Mouse (Mus musculus) R1 (cell line): ENCODE data around the gene Troap.

Experiments
- DNase-seq: peaks from one replicate; pipeline ENCODE4 v3.0.0-alpha.2; 2018; ENCODE audit warnings: low read depth, low spot score

Gene Troap

DNA sequence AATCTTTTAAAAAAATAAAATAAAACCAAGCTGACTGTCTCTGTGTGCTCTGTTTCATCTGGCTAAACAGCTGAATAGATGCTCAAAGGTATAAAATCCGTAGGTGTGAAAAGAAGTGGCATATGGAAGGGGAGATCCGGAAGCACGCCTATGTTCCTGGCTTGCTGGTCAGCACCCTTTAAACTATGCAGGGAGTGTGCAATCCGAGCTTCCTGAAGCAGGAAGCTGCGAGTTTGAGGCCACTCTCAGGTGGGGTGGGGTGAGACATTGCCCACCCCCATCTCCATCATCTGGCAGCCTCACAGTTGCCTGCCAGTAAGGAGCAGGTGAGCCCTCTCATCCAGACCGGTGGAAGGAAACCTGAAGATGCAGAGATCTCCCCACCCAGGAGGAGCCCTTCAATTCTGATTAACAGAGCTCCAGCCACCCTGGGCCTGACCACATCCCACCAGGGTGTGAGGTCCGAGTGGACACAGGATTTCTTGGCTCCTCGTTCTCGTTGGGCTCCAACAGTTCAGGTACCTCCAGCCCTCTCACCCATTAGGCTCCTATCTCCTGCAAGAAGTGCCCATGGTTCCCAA, at the start of gene Troap:
Troap (plus strand) TSS at position 557 of the 581 bp plus-strand sequence.
- DNase-seq: no peak

DNA sequence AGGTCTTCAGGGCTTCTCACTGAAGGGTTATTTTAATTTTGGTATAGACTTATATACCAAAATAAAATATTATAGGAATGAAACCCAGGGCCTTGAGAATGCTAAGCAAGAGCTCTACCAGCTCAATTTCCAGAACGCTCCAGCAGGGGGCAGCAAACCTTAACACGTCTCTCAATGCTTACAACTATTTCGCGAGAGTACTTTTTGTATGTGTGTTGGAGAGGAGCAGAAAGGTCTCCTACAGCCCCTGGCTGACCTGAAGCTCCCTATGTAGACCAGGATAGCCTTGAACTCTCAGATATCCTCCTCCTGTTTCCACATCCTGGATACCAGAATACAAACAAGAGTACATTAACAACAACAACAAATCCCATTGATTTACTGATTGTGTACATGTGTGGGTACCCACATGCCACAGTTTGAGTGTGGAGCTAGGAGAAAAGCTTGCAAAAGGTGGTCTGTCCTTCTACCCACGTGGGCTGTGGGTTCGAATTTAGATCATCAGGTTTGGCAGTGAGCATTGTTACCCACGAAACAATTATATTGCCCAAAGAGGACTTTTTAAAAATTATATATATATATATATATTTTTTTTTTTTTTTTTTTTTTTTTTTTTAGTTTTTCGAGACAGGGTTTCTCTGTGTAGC, 49.6 kb upstream of the Troap start:
- DNase-seq: peak; percentile 91

DNA sequence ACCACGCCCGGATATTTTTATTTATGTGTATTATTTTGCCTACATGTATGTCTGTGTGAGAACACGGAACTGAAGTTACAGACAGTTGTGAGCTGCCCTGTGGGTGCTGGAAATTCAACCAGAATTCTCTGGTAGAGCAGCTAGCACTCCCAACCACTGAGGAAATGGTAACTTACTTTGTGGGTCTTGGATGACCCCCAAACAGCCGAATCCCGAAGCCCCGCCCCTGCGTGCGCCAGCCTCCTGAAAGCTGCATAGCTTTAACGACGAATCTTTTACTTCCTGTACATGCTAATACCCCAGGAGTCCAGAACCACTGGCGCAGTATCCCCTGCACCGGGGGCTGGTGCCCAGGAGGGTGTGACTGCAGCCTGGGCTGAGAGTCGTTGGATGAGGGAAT, 49.0 kb upstream of the Troap start:
- DNase-seq: no peak

DNA sequence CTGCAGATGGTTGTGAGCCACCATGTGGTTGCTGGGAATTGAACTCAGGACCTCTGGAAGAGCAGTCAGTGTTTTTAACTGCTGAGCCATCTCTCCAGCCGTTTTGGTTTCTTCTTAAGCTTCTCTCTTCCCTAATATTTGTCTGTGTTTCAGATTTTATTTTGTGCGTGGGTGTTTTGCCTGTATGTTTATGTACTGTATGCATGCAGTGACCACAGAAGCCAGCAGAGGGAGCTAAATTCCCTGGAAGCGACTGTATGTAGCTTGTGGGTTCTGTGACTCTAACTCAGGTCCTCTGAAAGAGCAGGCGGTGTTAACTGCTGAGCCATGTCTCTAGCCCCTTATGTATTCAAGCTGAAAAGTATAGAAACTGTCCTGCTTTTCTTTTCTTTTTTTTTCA, 48.1 kb upstream of the Troap start:
- peak; percentile 88 for DNase-seq

DNA sequence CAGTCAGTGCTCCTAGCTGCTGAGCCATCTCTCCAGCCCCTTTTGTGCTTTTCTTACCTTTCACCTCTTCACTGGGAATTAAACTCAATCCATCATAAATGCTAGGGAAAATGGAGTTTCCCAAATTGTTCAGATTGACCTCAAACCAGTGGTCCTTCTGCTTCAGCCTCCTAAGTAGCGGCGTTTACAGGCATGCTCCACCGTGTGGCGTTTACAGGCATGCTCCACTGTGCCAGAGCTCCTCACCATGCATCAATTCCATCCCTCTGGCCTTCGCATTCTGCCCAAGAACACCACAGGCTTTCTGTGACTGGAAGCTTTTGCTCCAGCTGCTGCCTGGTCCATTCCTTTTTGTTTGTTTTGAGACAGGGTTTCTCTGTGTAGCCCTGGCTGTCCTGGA, 47.3 kb upstream of the Troap start:
- peak; percentile 67 for DNase-seq

DNA sequence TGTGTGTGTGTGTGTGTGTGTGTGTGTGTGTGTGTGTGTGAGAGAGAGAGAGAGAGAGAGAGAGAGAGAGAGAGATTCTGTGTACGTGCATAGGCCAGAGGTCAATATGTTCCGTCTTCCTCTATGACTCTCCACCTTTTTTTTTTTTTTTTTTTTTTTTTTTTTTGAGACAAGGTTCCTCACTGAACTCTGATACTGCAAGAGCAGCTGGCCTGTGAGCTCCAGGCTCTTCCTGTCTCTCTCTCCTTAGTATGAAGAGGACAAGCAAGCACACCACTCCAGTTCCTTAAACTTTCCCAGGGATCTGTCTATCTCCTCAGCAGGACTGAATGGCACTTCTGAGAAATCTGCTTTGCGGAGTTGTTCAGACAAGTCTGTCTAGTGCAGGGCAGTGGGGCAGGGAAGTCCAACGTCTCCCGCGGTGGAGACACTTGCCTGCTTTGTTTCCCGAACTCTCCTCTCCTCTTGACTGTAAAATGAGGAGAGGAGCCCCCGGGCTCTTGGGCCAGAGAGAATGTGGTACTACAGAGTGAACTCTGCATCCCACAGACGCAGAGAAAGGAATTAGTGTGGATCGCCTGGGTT, 45.4 kb upstream of the Troap start:
- no peak for DNase-seq

DNA sequence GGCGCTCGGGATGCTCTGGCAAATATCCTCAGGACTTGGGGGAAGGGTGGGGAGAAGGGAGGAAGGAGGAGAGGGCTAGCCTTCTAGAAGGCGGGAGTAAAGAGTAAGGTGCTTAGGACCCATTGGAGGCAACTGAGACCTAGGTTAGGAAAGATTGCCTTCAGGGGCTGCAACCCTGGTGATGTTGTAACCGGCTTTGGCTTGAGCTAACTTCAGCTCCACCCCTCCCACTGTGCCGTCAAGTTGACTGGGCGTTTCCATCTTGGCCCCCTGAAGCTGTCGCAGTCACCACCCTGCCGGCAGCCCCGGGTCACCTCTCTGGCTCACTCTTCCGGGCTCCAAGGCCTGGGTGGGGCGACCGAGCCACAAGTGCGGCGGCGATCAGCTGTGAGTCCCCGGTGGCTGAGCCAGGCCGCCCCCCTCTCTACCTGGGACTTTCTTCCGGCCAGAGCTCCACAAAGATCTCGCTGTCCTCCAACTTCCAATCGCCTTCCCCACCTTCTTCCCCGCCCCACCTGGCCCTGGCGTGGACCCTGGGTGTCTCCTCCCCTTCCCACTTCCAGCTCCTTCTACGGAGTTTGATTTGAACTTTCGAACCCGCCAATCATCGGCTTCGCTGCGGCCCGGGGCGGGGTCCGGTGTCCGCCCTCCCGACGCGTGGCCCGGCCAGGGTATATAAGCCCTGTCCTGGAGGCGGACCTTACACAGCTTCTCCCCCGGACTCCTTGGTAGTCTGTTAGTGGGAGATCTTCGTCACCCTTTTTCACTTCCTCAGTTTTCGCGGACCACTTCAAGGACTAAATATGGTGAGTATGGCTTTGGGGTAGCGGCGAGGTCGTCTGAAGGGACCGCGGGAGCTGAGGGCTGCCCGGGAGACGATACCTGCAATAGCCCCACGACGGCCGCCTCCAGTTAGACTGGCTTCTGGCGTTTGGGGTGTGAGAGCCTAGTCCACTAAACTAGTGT, 44.5 kb upstream of the Troap start, which contains the start of gene Tuba1c:
Tuba1c (plus strand) TSS at position 273 of the 966 bp plus-strand sequence.
- DNase-seq: peak; percentile 98

DNA sequence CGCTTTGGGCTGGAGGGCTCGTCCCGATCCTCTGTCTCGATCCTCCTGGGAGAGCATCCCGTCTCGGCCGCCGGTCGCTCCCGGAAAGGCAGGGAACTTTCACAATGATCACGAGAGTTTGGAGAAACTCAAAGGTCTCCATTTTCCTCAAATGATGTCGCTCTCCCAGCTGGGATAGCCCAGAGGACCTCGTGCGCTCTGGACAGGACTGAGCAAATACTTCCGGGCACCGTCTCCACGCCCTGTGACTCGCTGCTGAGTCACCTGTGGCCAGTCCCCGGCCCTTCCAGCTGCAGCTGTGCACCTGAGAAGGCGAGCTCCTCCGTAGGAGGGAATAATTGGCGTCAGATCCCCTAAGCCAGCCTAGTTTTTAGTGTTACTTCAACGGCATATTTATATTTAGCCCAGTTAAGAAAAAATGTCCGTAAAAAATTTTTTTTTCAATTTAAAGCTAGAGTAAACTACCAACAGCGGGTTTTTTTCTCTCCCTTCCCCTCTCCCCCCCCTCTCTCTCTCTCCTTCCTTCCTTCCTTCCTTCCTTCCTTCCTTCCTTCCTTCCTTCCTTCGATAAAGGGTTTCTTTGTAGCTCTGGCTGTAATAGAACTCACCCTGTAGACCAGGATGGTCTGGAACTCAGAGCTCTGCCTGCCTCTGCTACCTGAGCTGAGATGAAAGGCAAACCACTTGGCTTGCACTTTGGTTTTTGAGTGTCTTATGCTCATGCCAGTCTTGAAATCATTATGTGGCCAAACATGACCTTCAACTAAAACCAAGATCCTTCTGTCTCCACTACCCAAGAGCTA, 43.6 kb upstream of the Troap start:
- DNase-seq: no peak

DNA sequence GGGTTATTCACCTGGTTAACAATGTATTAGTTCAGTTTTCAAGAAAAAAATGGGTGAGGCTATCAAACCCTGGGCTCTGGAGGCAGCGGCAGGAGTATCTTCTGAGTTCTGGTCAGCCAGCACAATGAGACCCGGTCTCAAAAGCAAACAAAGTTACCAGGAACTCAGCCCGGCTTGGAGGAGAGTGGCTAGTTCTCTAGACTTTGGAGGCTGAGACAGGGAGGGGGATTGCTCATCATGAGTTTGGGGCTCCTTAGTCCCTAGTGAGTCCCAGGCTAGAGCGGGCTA, 43.0 kb upstream of the Troap start:
- DNase-seq: no peak

DNA sequence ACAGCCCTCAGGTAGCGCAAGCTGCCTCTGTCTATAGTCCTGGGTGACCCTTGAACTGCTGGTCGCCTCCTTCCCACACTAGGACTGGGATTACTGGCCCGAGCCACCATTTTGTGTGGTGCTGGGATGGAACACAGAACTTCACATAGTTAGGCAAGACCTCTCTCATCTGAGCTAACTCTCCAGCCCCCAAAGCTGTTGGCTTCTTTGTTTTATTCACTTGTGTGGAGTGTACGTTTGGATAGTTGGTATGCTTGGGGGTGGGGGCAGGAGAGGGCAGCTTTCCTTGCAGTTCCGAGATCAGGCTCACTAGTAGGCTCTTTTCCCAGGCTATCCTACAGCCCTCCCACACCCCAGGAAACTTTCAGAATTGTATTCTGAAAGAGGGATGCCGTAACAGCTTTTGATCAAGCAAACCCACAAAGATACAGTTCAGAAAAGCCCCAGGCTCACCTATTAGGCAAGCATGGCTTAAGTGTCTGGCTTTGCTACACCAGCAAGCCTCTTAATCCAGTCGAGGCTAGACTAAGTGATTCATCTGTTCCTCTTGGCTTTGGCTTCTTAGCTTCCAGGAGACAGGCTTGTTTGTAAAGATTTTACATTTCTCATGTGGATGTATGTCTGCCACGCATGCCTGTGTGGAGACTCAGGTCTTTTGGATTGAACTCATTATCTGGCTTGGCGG, 42.2 kb upstream of the Troap start:
- no peak for DNase-seq

DNA sequence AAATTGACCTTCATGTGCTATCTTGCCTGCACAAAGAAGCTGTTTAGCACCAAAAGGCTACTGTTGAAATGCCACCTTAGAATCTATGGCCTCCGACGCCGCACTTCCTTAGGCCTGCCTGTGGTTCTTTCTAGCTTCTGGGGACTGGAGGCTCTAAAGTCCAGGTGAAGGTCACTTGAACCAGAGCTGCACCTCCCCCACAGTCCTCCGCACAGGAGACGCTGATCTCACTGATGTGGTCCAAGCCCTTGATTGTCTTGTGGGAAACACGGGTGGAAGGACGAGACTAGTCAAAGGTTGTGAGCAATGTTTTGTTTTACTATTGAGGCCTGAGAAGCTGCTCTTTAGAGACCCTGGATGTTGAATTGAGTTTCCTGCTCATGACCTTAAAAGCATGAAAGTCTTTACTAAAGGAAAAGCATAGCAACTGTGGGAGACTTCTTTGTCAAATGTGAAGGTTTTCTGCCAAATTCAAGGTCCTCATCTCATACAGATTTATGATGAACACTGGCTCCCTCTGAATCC, 41.6 kb upstream of the Troap start:
- no peak for DNase-seq

DNA sequence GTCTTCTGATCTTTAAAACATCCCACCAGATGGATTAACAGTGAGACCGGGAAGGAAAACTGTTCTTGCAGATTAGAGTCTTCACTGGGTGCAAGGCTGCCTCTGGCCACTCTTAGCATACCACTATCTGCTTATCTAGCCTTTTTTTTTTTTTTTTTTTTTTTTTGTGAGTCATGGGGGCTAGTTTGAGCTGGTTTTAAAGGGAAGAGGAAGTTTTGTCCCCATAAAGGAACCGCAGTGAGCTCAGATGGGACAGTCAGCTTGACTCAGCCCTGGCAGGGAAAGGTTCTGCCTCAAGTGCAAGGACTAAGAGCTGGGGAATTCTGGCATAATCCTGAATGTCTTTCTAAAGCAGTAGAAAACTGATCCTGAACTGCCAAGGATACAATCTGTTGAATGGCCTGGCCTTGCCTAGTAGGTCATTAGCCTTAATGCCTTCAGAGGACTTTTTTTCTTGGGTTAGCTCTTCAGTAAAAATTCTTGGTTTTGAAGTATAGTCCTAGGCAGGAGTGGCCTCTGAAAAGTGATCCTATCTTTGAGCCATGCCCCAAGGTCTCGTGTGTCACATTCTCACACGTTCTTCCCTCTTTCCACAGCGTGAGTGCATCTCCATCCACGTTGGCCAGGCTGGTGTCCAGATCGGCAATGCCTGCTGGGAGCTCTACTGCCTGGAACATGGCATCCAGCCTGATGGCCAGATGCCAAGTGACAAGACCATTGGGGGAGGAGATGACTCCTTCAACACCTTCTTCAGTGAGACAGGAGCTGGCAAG, 40.7 kb upstream of the Troap start:
- no peak for DNase-seq

DNA sequence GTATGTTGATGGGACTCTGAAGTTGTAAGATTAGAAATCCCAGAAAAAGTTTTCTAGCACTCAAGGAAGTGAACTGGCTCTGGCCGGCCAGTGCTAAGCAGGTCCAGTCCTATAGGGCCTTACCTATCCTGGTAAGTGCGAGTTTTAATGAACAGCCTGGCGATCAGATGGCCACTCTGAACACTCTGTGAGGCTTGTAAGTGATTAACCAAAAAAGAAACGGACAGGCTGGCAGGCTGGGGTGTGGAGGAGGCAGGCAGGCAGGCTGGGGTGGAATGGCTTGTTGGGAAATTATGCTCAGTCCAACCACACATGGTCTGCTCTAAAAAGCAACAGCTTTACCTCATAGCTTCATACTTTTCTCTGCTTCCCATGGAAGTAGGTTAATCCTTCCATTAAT, 38.9 kb upstream of the Troap start:
- DNase-seq: no peak

DNA sequence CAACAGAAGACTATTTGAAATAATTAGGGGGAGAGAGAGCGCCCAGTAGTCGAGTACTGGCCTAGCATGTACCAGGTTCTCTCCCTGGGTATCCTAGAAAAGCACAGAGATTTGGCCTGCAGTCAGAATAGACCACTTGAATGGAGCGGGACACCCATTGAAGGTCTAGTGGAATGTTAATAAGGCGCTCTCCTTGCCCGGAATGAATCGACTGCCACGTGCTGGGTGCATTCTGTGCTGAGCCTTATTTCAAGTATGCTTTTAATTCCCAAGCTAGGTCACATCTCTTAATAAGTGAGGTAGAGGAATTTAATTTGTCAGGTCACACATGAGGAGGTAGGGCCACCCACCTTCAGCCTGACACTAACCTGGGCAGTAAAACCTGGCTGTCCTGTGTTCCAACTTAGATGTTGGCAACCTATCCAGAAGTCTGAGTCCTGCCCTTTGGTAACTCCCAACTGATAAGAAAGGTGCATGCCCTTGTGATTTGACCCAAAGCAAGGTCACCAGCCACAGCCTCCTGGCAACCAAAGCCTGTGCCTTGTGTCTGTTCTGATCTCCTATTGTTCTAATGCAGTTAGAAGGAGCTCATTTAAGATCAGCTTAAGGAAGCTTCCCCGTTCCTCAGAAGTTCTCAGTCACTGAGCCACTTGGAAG, 38.0 kb upstream of the Troap start:
- DNase-seq: no peak

DNA sequence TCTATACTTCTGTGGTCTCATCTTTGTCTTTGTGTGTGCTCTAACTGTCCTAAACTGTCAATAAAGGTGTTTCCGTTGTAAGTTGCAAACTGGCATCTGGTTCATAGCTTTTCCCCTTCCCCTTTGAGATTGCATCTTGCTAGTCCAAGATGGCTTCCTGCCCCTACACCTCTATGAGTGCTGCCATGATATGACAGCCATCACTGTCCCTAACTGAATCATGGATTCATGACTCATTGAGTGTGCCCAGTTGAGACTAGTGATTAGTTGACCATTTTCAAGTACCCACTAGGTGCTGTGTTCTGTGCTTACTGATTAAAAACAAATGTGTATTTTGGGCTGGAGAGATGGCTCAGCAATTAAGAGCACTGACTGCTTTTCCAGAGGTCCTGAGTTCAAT, 36.4 kb upstream of the Troap start:
- no peak for DNase-seq

DNA sequence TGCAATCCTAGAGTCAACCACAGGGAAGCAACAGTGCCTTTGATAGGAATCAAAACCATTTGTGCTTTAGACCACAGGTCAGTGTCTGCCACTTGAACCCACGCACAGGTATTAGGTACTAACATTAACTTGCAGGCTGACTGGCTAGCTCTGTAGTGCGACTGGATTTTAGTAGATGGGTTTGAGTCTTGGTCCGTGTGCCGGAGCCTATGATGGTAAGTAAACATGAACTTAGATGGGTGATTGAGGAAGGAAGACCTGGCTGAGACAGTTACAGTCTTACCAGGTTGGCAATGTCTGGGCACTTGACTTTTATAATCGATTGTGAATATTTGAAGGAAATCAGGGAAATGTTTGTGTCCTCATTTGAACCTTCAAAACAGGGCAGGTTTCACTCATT, 35.6 kb upstream of the Troap start:
- DNase-seq: no peak

DNA sequence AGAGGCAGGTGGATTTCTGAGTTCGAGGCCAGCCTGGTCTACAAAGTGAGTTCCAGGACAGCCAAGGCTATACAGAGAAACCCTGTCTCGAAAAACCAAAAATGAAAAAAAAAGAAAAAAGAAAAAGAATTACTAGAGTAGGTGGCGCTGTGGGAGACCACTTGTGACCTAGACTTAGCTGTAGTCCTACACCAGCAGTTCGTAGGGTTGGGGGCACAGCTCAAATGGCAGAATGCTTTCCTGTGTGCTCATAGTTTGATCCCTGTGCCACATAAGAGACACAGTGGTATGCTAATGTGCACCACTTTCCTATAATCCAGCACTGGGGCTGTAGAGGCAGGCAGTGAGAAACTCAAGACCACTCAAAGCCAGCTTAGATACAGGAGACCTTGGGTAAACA, 35.1 kb upstream of the Troap start:
- DNase-seq: no peak

DNA sequence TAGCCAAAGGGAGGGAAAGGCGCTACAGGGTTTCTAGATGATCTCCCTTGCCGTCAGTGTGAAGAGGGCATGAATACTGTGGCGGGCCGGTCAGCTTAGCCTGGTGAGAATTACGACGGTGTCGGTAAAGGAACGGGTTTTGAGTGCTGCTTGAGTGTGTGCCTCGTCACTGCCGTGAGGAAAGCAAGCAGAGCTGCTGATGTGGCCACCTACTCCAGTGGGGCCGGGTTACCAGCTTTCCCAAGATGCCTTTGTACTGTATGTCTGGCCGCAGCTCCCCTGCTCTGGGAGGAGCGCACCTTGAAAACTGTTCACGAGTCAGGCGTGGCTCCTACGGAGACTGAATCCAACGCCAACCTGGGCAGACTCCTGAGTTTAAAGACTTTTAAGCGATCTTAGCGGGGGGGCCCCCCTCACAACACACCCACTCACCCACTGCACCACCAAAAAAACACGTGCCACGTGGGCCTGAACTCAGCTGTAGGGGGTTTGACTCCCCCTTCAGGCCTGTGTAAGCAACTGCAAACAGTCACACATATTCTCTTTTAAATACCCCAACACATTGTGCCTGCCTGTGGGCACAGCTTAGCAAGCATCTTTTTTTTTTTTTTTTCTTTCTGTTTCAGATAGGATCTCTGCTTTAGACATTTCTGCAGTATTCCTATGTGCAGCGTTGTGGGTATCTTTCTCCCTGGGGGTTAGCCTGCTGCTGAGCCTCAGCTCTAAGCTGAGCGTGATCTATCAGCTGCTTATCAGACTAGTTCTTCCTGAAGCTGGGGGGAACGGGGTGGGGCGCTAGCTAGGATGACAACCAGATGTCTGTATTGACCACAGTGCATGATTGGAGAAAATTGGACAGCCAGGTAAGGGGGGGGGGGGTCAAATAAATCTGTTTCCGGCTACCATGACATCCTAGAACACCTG, 34.1 kb upstream of the Troap start:
- DNase-seq: peak; percentile 75
